Mouse (Mus musculus): ENCODE results near the gene Dpagt1.
A peak's percentile ranks its signal among the peaks of the same experiment; 100 is the strongest.
"Not testable (repeated sequence)": the region's sequence is repeated elsewhere in the genome, so short reads cannot be mapped to it uniquely, and the experiment has no call there.

Gene Dpagt1

GRCm38 (mm10) chr9:44336964-44337363 is 11.1 kb downstream of the Dpagt1 start:
- peak; percentile 45 for DNase-seq (ENCODE audit: extremely low read depth, insufficient read length, low spot score)

- DNase-seq (ENCODE audit: extremely low read depth, insufficient read length, low spot score) = peak; percentile 67
Observed at GRCm38 (mm10) chr9:44337436-44338169, 11.8 kb downstream of the Dpagt1 start.

GRCm38 (mm10) chr9:44338574-44338973 is 12.8 kb downstream of the Dpagt1 start:
- DNase-seq (ENCODE audit: extremely low read depth, insufficient read length, low spot score) = no peak

- DNase-seq (ENCODE audit: extremely low read depth, insufficient read length, low spot score) = no peak
Observed at GRCm38 (mm10) chr9:44341487-44341886, 15.7 kb downstream of the Dpagt1 start.

GRCm38 (mm10) chr9:44342173-44342572 is 16.4 kb downstream of the Dpagt1 start:
- DNase-seq (ENCODE audit: extremely low read depth, insufficient read length, low spot score) = no peak

- no peak for DNase-seq (ENCODE audit: extremely low read depth, insufficient read length, low spot score)
Observed at GRCm38 (mm10) chr9:44342605-44343004, 16.8 kb downstream of the Dpagt1 start.

- no peak for DNase-seq (ENCODE audit: extremely low read depth, insufficient read length, low spot score)
Observed at GRCm38 (mm10) chr9:44343290-44343689, 17.5 kb downstream of the Dpagt1 start.

GRCm38 (mm10) chr9:44343781-44344421 is 18.1 kb downstream of the Dpagt1 start, which contains the start of gene Hmbs:
Hmbs (minus strand) TSS chr9:44344228.
- peak; percentile 97 for DNase-seq (ENCODE audit: extremely low read depth, insufficient read length, low spot score)

GRCm38 (mm10) chr9:44345570-44346433 is 20.0 kb downstream of the Dpagt1 start:
- DNase-seq (ENCODE audit: extremely low read depth, insufficient read length, low spot score) = no peak

- DNase-seq (ENCODE audit: extremely low read depth, insufficient read length, low spot score) = no peak
Observed at GRCm38 (mm10) chr9:44347166-44347565, 21.3 kb downstream of the Dpagt1 start.

GRCm38 (mm10) chr9:44347621-44348020 is 21.8 kb downstream of the Dpagt1 start:
- no peak for DNase-seq (ENCODE audit: extremely low read depth, insufficient read length, low spot score)

- no peak for DNase-seq (ENCODE audit: extremely low read depth, insufficient read length, low spot score)
Observed at GRCm38 (mm10) chr9:44348546-44348945, 22.7 kb downstream of the Dpagt1 start.

GRCm38 (mm10) chr9:44351396-44351795 is 25.6 kb downstream of the Dpagt1 start:
- DNase-seq (ENCODE audit: extremely low read depth, insufficient read length, low spot score) = no peak

- DNase-seq (ENCODE audit: extremely low read depth, insufficient read length, low spot score) = no peak
Observed at GRCm38 (mm10) chr9:44352337-44352736, 26.5 kb downstream of the Dpagt1 start.

- no peak for DNase-seq (ENCODE audit: extremely low read depth, insufficient read length, low spot score)
Observed at GRCm38 (mm10) chr9:44353142-44353541, 27.3 kb downstream of the Dpagt1 start.

- no peak for DNase-seq (ENCODE audit: extremely low read depth, insufficient read length, low spot score)
Observed at GRCm38 (mm10) chr9:44357207-44357606, 31.4 kb downstream of the Dpagt1 start.

GRCm38 (mm10) chr9:44361190-44361917 is 35.5 kb downstream of the Dpagt1 start, which contains the start of gene Vps11:
Vps11 (minus strand) TSS chr9:44361670.
- peak; percentile 90 for DNase-seq (ENCODE audit: extremely low read depth, insufficient read length, low spot score)

- not testable (repeated sequence) for DNase-seq (ENCODE audit: extremely low read depth, insufficient read length, low spot score)
Observed at GRCm38 (mm10) chr9:44361931-44362330, 36.1 kb downstream of the Dpagt1 start.

GRCm38 (mm10) chr9:44364480-44364879 is 38.7 kb downstream of the Dpagt1 start:
- DNase-seq (ENCODE audit: extremely low read depth, insufficient read length, low spot score) = no peak

GRCm38 (mm10) chr9:44373386-44373785 is 47.6 kb downstream of the Dpagt1 start:
- no peak for DNase-seq (ENCODE audit: extremely low read depth, insufficient read length, low spot score)
